Mouse (Mus musculus): Measurements from ENCODE around the gene Tnpo3.

GRCm38 (mm10) chr6:29638844-29639460 is 29.3 kb upstream of the Tnpo3 start:
- no peak for TF ChIP-seq CTCF (IDR thresholded peaks at IDR 0.05; ENCODE audit: low read depth)
- no peak for TF ChIP-seq EP300 (IDR thresholded peaks at IDR 0.05; ENCODE audit: low read depth)

Data from heart, postnatal 0 days (tissue).